Mouse (Mus musculus) hindbrain, postnatal 0 days (tissue): ENCODE measurements at regions not wholly inside any gene's neighbourhood (a gene's known extent, or its start where the extent isn't known, plus 50 kb on each side); places are given as distances from the start of the nearest gene placed in this dataset.

Experiments used
- ATAC-seq: fragments of 200-750 bp; cut with Nextera tagmentation; 2 replicates; pipeline ENCODE4 v1.8.0; 2017; ENCODE audit warnings: mild to moderate bottlenecking, moderate TSS enrichment, moderate library complexity
- DNase-seq: peaks from one replicate; pipeline ENCODE4 v3.0.0-alpha.2; 2015; ENCODE audit warnings: low spot score
- H3K27ac ChIP-seq: fragments of 300-500 bp; sonication (generic); 2 replicates; pipeline ENCODE4 v1.5.1; 2014; ENCODE audit warnings: mild to moderate bottlenecking
- H3K27me3 ChIP-seq: fragments of 300-500 bp; sonication (generic); 2 replicates; pipeline ENCODE4 v1.6.1; 2014; ENCODE audit warnings: low read length, mixed read lengths; ENCODE audit not compliant: insufficient read depth
- H3K36me3 ChIP-seq: fragments of 300-500 bp; sonication (generic); 2 replicates; pipeline ENCODE4 v1.6.1; 2014; ENCODE audit warnings: low read length, mixed read lengths; ENCODE audit not compliant: insufficient read depth
- H3K4me1 ChIP-seq: fragments of 300-500 bp; sonication (generic); 2 replicates; pipeline ENCODE4 v1.6.1; 2014; ENCODE audit warnings: antibody characterized with exemption, low read length, mixed read lengths; ENCODE audit not compliant: insufficient read depth
- H3K4me2 ChIP-seq: fragments of 300-500 bp; sonication (generic); 2 replicates; pipeline ENCODE4 v1.6.1; 2014; ENCODE audit warnings: low read depth, mild to moderate bottlenecking, low read length, moderate library complexity, mixed read lengths
- H3K4me3 ChIP-seq: fragments of 300-500 bp; sonication (generic); 2 replicates; pipeline ENCODE4 v1.5.1; 2014; ENCODE audit warnings: low read length
- H3K9ac ChIP-seq: fragments of 300-500 bp; sonication (generic); replicated peaks from 2 replicates; pipeline ENCODE4 v1.6.1; 2014; ENCODE audit warnings: mild to moderate bottlenecking, low read length, moderate library complexity, mixed read lengths
- H3K9me3 ChIP-seq: fragments of 300-500 bp; sonication (generic); 2 replicates; pipeline ENCODE4 v1.6.1; 2016; ENCODE audit warnings: low read length, mixed read lengths
- CTCF ChIP-seq: IDR thresholded peaks from 2 replicates; pipeline ENCODE4 v1.5.1; 2016; ENCODE audit warnings: antibody characterized with exemption, control low read depth, low read depth
- WGBS: fragments of 180-500 bp; shearing (Covaris S2); extraction: QIAGEN DNeasy Blood & Tissue Kit; methylation state at CpG from one replicate; pipeline ENCODE4 v1.1.7; 2014; 5-methylcytosine and 5-hydroxymethylcytosine counted together

DNA sequence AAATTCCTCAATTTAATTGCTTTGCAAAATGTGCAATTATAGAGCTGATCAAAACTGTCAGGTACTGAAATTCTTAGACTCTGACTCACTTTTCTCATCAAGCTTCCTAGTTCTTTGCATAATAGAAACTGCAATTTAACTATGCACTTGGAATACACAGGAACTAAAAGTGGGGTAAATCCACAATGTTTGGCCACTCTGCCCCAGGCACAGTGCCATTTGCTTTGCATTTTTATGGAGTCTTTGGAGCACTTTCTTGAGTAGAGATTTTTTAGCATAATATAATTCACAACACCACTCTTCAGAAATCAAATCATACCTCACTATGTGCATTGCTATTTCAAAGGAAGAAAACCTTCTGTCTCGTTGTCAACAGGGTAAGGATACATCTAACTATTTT lies 414.5 kb upstream of the A730009L09Rik start:
- Histone ChIP-seq H3K27me3 (no peaks in the 10 kb centered on the region), H3K27ac (no peak overlapping the region), H3K4me3 (no peak overlapping the region), H3K9ac (no peak overlapping the region), H3K4me1 (no peaks in the 10 kb centered on the region), H3K9me3 (no peaks in the 10 kb centered on the region), H3K4me2 (no peak overlapping the region), H3K36me3 (no peaks in the 10 kb centered on the region)
- no peak for DNase-seq
- ATAC-seq: no peak
- 82% methylated on average over 1 of the region's 1 CpGs for WGBS
- no peak for TF ChIP-seq CTCF

DNA sequence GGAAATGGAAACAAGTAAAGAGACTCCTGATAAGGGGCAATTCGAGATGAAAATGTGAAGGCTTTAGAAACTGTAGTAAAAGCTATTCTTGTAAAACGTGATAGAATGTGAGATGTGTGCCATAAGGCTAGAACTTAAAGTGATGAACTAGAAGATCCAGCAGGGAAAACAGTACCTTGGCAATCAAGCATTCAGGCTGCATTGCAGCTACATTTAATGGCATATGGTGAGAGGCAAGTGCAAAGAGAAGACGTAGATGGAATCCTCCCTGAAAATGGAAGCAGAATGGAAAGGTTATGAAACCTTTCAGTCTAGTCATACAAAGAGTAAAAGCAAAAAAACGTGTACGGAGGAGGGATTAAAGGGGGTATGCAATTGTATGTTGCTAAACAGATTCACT lies 403.3 kb upstream of the A730009L09Rik start:
- WGBS: 79% methylated on average over 5 of the region's 5 CpGs
- H3K4me2 ChIP-seq: no peak overlapping the region
- H3K4me3 ChIP-seq: no peak overlapping the region
- H3K27ac ChIP-seq: no peak overlapping the region
- no peak for TF ChIP-seq CTCF
- H3K9ac ChIP-seq: no peak overlapping the region
- H3K27me3 ChIP-seq: no peaks in the 10 kb centered on the region
- no peaks in the 10 kb centered on the region for H3K36me3 ChIP-seq
- H3K4me1 ChIP-seq: no peaks in the 10 kb centered on the region
- no peaks in the 10 kb centered on the region for H3K9me3 ChIP-seq
- ATAC-seq (no peak), DNase-seq (no peak)

DNA sequence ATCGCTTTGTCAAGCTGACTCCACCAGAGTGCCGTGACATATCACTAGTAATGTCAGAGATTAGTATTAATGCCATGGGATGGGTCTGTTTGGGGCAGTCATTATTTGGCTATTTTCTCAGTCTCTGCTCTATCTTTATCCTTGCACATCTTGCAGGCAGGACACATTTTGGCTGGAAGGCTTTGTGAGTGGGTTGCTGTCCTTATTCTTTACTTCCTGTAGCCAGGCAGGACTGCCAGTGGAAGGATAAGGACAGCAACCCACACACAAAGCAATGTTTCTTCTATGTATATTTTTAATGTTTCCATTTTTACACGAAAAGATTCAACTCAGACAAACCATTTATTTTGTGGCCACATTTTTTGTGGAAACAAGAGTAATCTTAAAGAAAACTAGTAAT lies 397.4 kb upstream of the A730009L09Rik start:
- Histone ChIP-seq H3K4me3 (no peak overlapping the region), H3K9ac (no peak overlapping the region), H3K27ac (no peak overlapping the region), H3K4me2 (no peak overlapping the region), H3K27me3 (no peaks in the 10 kb centered on the region), H3K4me1 (no peaks in the 10 kb centered on the region), H3K36me3 (no peaks in the 10 kb centered on the region), H3K9me3 (no peaks in the 10 kb centered on the region)
- WGBS: 82% methylated on average over 3 of the region's 3 CpGs
- no peak for TF ChIP-seq CTCF
- DNase-seq: no peak
- no peak for ATAC-seq

DNA sequence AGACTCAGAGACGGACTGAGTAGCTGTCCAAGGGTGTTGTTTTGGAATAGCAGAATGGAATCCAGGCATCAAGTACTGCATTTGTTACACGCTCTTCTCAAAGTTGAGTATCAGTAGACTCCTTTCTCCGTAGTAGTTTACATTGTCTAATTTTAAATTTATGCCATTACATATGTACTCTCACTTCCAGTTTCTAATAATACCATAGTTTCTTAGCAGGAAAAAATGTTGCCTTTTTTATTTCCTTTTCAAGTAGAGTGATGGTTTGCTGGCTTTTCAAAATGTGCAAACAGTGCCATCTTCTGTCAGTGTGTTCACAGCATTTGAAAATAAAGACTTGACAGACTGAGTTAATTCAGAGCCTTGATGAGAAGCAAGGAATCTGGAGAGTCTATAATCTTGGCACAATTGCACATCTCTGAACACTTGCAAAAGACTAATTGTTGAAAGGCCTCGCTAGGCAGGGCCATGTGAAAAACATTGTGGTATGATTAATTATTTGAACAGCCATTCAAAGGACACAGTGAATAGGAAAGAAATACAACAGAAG lies 379.2 kb upstream of the A730009L09Rik start:
- Histone ChIP-seq H3K4me1 (no peaks in the 10 kb centered on the region), H3K27ac (no peak overlapping the region), H3K9ac (no peak overlapping the region), H3K27me3 (no peaks in the 10 kb centered on the region), H3K9me3 (no peaks in the 10 kb centered on the region), H3K36me3 (no peaks in the 10 kb centered on the region), H3K4me3 (no peak overlapping the region), H3K4me2 (no peak overlapping the region)
- WGBS: 45% methylated on average over 4 of the region's 4 CpGs
- TF ChIP-seq CTCF: peak; percentile 75
- DNase-seq: peak; percentile 75
- ATAC-seq: peak; percentile 45; the same call in 1 of the 2 replicates

DNA sequence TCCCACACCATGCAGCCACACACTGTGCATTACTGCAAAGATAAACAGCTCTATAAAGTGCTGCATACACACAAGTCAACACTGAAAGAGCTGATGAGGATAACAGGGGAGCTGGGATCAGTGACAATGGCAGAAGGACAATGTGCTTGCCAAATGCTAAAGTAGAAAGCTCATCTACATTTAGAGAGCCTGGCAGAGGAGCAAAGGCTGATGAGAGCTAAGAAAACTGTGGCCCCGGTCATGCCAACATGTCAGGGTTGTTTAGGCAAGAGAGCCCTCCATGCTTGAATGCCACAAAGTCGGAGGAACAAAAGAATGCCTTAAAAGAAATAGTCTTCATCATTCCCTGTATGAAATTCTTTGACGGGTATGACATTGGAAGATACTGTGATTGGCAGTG lies 363.0 kb upstream of the A730009L09Rik start:
- DNase-seq (peak; percentile 6), ATAC-seq (no peak)
- no peak overlapping the region for H3K4me3 ChIP-seq
- 0 out of 2 replicates have a peak, but pooled peaks cover 3% of the 10 kb centered on the region for H3K9me3 ChIP-seq
- no peaks in the 10 kb centered on the region for H3K27me3 ChIP-seq
- H3K4me1 ChIP-seq: no peaks in the 10 kb centered on the region
- TF ChIP-seq CTCF: no peak
- no peaks in the 10 kb centered on the region for H3K36me3 ChIP-seq
- no peak overlapping the region for H3K27ac ChIP-seq
- 64% methylated on average over 3 of the region's 3 CpGs for WGBS
- no peak overlapping the region for H3K4me2 ChIP-seq
- H3K9ac ChIP-seq: no peak overlapping the region

DNA sequence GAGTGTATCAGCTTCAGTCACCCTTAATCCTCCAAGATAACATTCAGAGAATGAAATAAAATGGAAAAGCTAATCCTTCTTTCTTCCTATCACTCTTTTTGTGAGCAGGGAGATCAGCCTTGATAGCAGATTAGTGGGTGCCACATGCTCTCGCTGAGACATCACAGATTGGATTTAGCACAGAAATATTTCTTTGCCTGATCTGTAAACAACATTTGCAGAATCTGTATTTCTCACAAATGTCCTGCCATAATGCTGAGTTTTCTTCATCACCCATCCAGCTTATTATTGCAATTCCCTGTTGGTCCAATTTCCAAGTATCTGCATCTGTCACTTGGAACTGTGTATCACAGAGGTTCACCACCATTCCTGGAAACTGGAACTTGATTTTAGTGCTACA lies 342.8 kb upstream of the A730009L09Rik start:
- H3K4me2 ChIP-seq: no peak overlapping the region
- no peak for TF ChIP-seq CTCF
- no peak overlapping the region for H3K27ac ChIP-seq
- H3K4me1 ChIP-seq: no peaks in the 10 kb centered on the region
- no peak overlapping the region for H3K9ac ChIP-seq
- 74% methylated on average over 1 of the region's 1 CpGs for WGBS
- H3K9me3 ChIP-seq: no peaks in the 10 kb centered on the region
- ATAC-seq: no peak
- H3K4me3 ChIP-seq: no peak overlapping the region
- no peaks in the 10 kb centered on the region for H3K36me3 ChIP-seq
- no peaks in the 10 kb centered on the region for H3K27me3 ChIP-seq
- DNase-seq: no peak
